Comparison of ENCODE assay signal across 16 mouse cellular contexts in the genomic region with DNA sequence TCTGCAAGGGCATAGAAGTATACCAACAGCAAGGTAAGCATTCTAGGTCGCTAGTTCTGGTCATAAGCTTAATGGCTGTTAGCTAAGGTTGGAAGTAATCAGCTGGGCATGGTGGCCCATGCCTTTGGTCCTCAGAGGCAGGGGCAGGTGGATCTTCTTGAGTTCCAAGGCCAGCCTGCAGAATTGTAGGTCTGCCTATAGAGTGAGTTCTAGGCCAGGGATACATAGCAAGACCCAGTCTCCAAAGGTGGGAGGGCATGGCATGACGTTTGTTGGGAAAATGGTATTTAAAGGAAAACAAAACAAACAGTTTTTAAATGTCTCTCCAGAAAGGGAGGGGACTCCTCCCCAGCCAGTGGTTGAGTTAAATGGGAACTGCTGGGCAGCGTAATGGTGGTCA.
"Had no signal": no experiment of that assay in that cellular context is flagged by ENCODE, and none has a peak within 500 bp of the region (broad histone marks: within the 10 kb centered on the region; RNA-seq: fewer than 3 reads in every experiment).

No protein-coding gene starts in this region.

- H3K27me3 ChIP-seq: neural tube, embryonic 12.5 days had no signal

- H3K4me3 ChIP-seq: layer of hippocampus, adult 2 months; limb, embryonic 10.5 days; neural tube, embryonic 12.5 days had no signal

- H3K4me2 ChIP-seq: neural tube, embryonic 12.5 days had no signal

- H3K9me3 ChIP-seq: limb, embryonic 10.5 days; neural tube, embryonic 12.5 days had no signal

- ATAC-seq: lung, postnatal 0 days had no signal

- DNase-seq: kidney, adult 11 months; kidney, adult 9 months; kidney, postnatal 4 days; lung, adult 2 months; lung, postnatal 36 days; midbrain, embryonic 14.5 days; retina, postnatal 1 day; right cerebral cortex, postnatal 4 days; spleen, adult 18-20 months; thymus, adult 18-20 months; thymus, postnatal 14 days had no signal

- H3K27ac ChIP-seq: kidney, postnatal 0 days; layer of hippocampus, adult 2 months; limb, embryonic 10.5 days; neural tube, embryonic 12.5 days had no signal

- H3K9ac ChIP-seq: neural tube, embryonic 12.5 days had no signal
